Mouse (Mus musculus): ENCODE data around the gene Cttnbp2nl. TPM values are rescaled to one million over a fixed set of nuclear protein-coding genes. Genes with fewer than 3 reads are reported as not detected.

Gene Cttnbp2nl
- total RNA-seq (2023), result under 1 TPM; 0.44 to 0.46 TPM

DNA sequence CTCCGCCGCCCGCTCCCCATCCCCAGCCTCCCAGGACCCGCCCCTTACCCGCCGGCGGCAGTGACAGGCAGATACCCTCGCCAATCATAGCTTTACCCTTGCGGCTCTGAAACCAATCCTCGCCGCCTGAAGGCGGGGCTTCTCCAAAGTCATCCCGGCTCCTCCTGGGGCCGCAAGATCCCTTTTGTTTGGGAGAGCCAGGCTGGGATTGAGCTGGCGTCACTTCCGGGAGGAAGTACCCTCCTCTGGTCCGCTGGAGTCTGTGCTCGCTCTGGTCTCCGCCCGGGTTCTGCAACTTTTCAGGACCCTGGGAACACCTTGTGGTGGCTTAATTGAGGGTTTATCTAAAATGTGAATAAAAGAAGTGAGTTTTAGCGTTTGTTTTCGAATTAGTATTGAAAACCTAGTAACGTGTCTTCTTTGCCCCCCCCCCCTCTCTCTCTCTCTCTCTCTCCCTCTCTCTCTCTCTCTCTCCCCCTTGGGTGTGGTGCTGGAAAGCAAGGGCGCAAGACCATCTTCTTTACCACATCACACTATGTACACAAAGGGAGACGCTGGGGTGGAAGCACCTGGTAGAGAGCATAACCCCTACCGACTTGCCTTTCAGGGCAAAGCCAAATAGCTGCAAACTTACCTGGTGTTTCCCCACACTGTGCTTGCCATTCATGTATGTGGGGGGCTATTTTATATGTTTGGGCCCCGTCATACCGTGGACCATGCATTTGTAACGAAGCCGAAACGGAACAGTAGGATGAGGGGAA lies at the start of gene Cttnbp2nl:
TSS of gene Cttnbp2nl (minus strand) at position 210 of the 761 bp plus-strand sequence.

DNA sequence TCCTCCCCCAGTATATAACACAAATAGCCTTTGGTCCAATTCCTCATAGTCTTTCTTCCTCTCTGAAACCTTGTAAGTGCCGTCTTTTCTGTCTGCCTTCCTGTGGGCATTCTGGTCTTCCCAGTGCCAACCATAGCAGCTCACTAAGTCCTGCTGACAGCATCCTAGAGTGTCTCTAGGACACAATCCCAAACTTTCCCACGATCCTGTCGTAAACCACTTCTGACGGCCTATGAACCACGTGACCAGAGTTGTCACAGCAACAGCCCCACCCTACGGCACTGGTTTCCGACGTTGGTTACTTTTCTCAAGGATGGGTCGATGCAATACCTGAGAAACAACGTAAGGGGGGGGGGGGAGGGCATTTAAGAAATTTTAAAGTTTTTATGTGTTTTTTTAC lies 13.6 kb upstream of the Cttnbp2nl start, which contains the start of gene 4930564D02Rik:
TSS of gene 4930564D02Rik (plus strand) at position 301 of the 400 bp plus-strand sequence.

DNA sequence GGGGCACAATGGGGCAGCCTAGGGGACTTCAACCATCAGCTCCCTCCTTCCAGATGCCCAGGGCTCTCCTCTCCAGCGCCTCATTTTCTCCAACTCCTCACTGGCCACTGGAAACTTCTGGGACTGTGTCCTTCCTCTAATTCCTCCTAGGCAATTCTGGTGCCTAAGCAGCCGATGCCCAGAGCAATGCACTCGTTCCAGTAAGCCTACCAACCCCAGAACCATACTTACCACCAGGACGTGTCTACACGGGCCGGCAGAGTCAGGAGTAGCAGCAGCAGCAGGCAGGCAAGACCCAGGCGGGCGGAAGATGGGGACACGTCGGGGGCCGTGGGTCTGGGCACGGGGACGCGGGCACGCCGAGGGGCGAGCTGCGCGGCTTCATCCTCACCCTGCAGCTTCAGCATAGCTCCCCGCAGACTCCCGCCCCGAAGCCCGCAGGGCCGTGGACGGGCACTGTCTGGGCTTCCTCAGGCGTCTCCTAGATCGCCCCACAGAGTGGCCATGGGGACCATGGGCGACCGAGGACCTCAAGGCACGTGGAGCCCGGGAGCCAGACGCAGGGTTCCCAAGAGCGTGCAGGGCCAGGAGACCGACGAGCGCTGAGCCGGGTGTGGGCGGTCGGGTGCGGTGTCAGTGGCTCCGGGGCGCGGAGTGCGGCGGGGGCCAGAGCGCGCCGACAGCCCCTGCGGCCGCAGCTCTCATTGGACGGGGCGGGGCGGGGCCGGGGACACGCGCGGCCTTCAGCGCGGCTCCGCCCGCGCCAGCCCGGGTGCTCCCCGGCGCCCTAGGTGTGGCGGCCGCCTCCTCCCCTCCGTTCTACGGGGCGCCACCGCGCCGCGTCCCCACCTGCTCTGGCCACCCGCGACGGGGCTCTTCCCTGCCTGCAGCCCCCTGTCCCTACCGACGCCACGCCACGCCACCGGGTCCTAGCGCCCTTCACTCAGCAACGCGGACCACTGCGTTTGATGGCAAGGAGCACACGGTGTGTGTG lies 91.6 kb downstream of the Cttnbp2nl start, which contains the start of gene Wnt2b:
TSS of gene Wnt2b (minus strand) at position 856 of the 994 bp plus-strand sequence.

Other genes starting within 250 kb of the Cttnbp2nl start
- 10 to 100 TPM; 54.0 to 73.3 TPM for gene Mov10, start 234.6 kb downstream of the Cttnbp2nl start, total RNA-seq (2023)
- gene St7l, start 189.1 kb downstream of the Cttnbp2nl start, total RNA-seq (2023), result 10 to 100 TPM; 25.9 to 27.2 TPM
- gene Capza1, start 188.6 kb downstream of the Cttnbp2nl start, total RNA-seq (2023), result 100 to 1,000 TPM; 231 to 274 TPM
- not detected for gene Wnt2b, start 91.2 kb downstream of the Cttnbp2nl start, total RNA-seq (2023)
- gene 4930564D02Rik, start 13.7 kb upstream of the Cttnbp2nl start, total RNA-seq (2023), result not detected

Data from neutrophil, adult 83 days (primary cell).